Mouse (Mus musculus): ENCODE data around the gene Olfr910. TPM values are rescaled to one million over a fixed set of nuclear protein-coding genes. Genes with fewer than 3 reads are reported as not detected.

Gene Olfr910
- polyA plus RNA-seq (2015; fragmentation: Nextera tagmentation; extraction: Ambion mirVana), result not detected in 2 replicates

- H3K27me3 ChIP-seq, result no peaks in the 10 kb centered on the region
- WGBS, result 88% methylated on average over 2 of the region's 2 CpGs
- H3K4me1 ChIP-seq, result no peaks in the 10 kb centered on the region
- H3K4me2 ChIP-seq, result no peak within 1 kb of the TSS
- H3K9ac ChIP-seq, result no peak within 1 kb of the TSS
- H3K27ac ChIP-seq, result no peak within 1 kb of the TSS
- ATAC-seq (ENCODE audit: borderline replicate concordance, extremely low read depth, low FRiP score, low TSS enrichment), result no peak
- no peak within 1 kb of the TSS for H3K4me3 ChIP-seq
- no peaks in the 10 kb centered on the region for H3K9me3 ChIP-seq
- no peaks in the 10 kb centered on the region for H3K36me3 ChIP-seq
These were observed at the start of gene Olfr910 for GRCm38 (mm10) chr9:38537549-38537948. Gene Olfr910, plus strand, starts transcription at chr9:38537849.

GRCm38 (mm10) chr9:38495501-38495900, 42.1 kb upstream of the Olfr910 start, which contains the start of gene Olfr907:
Gene Olfr907, plus strand, starts transcription at chr9:38495801.
- 79% methylated on average over 2 of the region's 2 CpGs for WGBS
- Histone ChIP-seq H3K4me3 (no peak within 1 kb of the TSS), H3K4me2 (no peak within 1 kb of the TSS), H3K4me1 (no peaks in the 10 kb centered on the region), H3K36me3 (no peaks in the 10 kb centered on the region), H3K9me3 (no peaks in the 10 kb centered on the region), H3K27me3 (no peaks in the 10 kb centered on the region), H3K27ac (no peak within 1 kb of the TSS), H3K9ac (no peak within 1 kb of the TSS)
- no peak for ATAC-seq (ENCODE audit: borderline replicate concordance, extremely low read depth, low FRiP score, low TSS enrichment)

DNA sequence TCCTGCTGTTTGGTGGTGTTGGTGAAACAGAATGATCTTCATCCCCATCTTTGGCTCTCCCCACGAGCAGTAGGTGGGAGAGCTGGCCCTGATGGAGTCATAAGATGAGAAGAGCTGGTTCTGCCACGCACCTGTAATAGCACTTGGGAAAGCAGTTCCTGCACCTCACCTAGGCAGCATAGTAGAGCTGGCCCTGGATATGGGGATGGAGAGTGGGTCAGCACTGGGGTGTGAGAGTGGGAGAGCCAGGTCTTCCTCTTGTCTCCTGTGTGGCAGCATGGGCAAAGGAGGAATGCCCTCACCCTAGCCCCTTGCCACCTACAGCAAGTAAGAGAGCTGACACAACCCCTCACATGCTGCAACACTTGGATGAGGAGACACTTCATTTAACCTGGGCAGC, 25.3 kb upstream of the Olfr910 start:
- ATAC-seq (ENCODE audit: borderline replicate concordance, extremely low read depth, low FRiP score, low TSS enrichment), result no peak
- H3K4me3 ChIP-seq, result no peak overlapping the region

DNA sequence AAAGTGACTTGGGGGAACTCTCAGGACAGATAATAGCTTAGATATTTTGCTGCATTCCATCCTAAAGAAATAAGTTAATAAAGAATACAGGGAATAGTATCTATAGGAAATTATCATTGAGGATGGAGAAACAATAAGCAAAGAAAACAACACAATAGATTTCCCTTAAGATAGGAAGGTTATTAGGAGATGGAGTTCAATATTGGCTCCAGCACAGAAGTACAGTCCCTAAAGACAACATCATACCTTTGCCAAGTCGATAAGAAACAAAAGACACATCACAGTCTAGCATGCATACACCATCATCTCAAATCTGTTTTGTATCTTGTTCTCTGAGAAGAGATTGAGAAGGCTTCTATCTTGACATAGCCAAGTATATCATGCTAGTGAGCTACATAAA, 16.4 kb upstream of the Olfr910 start, which contains the start of gene Olfr911-ps1:
TSS of gene Olfr911-ps1 (plus strand) at position 301 of the 400 bp plus-strand sequence.
- no peak within 1 kb of the TSS for H3K27ac ChIP-seq
- no peak within 1 kb of the TSS for H3K9ac ChIP-seq
- WGBS, result 71% methylated on average over 1 of the region's 1 CpGs
- H3K4me2 ChIP-seq, result no peak within 1 kb of the TSS
- no peak for ATAC-seq (ENCODE audit: borderline replicate concordance, extremely low read depth, low FRiP score, low TSS enrichment)
- H3K36me3 ChIP-seq, result no peaks in the 10 kb centered on the region
- no peaks in the 10 kb centered on the region for H3K9me3 ChIP-seq
- no peak within 1 kb of the TSS for H3K4me3 ChIP-seq
- no peaks in the 10 kb centered on the region for H3K4me1 ChIP-seq
- no peaks in the 10 kb centered on the region for H3K27me3 ChIP-seq

More for the DNA sequence above, 25.3 kb upstream of the Olfr910 start:
- Histone ChIP-seq H3K4me2 (no peak overlapping the region), H3K4me1 (no peaks in the 10 kb centered on the region), H3K27ac (no peak overlapping the region), H3K27me3 (no peaks in the 10 kb centered on the region), H3K36me3 (no peaks in the 10 kb centered on the region), H3K9me3 (no peaks in the 10 kb centered on the region), H3K9ac (no peak overlapping the region)
- WGBS, result 40% methylated on average over 2 of the region's 2 CpGs

GRCm38 (mm10) chr9:38579878-38580277, 42.2 kb downstream of the Olfr910 start, which contains the start of gene Olfr912:
Gene Olfr912, plus strand, starts transcription at chr9:38580178.
- WGBS, result 65% methylated on average over 1 of the region's 1 CpGs
- Histone ChIP-seq H3K36me3 (no peaks in the 10 kb centered on the region), H3K9me3 (no peaks in the 10 kb centered on the region), H3K27me3 (no peaks in the 10 kb centered on the region), H3K4me2 (no peak within 1 kb of the TSS), H3K27ac (no peak within 1 kb of the TSS), H3K4me1 (no peaks in the 10 kb centered on the region), H3K9ac (no peak within 1 kb of the TSS), H3K4me3 (no peak within 1 kb of the TSS)
- no peak for ATAC-seq (ENCODE audit: borderline replicate concordance, extremely low read depth, low FRiP score, low TSS enrichment)

Other genes starting within 250 kb of the Olfr910 start
- gene Olfr896-ps1, start 246.7 kb upstream of the Olfr910 start, polyA plus RNA-seq (2015; fragmentation: Nextera tagmentation; extraction: Ambion mirVana), result not detected in 2 replicates
- gene Olfr25, start 208.8 kb upstream of the Olfr910 start, polyA plus RNA-seq (2015; fragmentation: Nextera tagmentation; extraction: Ambion mirVana), result not detected in 2 replicates
- not detected in 2 replicates for gene Olfr898, start 189.4 kb upstream of the Olfr910 start, polyA plus RNA-seq (2015; fragmentation: Nextera tagmentation; extraction: Ambion mirVana)
- gene Olfr250, start 171.0 kb upstream of the Olfr910 start, polyA plus RNA-seq (2015; fragmentation: Nextera tagmentation; extraction: Ambion mirVana), result not detected in 2 replicates
- gene Olfr251, start 160.8 kb upstream of the Olfr910 start, polyA plus RNA-seq (2015; fragmentation: Nextera tagmentation; extraction: Ambion mirVana), result not detected in 2 replicates
- not detected in 2 replicates for gene Olfr147, start 136.2 kb upstream of the Olfr910 start, polyA plus RNA-seq (2015; fragmentation: Nextera tagmentation; extraction: Ambion mirVana)
- not detected in 2 replicates for gene Olfr901, start 108.4 kb upstream of the Olfr910 start, polyA plus RNA-seq (2015; fragmentation: Nextera tagmentation; extraction: Ambion mirVana)
- not detected in 2 replicates for gene Olfr902, start 90.2 kb upstream of the Olfr910 start, polyA plus RNA-seq (2015; fragmentation: Nextera tagmentation; extraction: Ambion mirVana)
- not detected in 2 replicates for gene Olfr904, start 74.7 kb upstream of the Olfr910 start, polyA plus RNA-seq (2015; fragmentation: Nextera tagmentation; extraction: Ambion mirVana)
- not detected in 2 replicates for gene Olfr905, start 66.7 kb upstream of the Olfr910 start, polyA plus RNA-seq (2015; fragmentation: Nextera tagmentation; extraction: Ambion mirVana)
- not detected in 2 replicates for gene Olfr906, start 50.8 kb upstream of the Olfr910 start, polyA plus RNA-seq (2015; fragmentation: Nextera tagmentation; extraction: Ambion mirVana)
- not detected in 2 replicates for gene Olfr907, start 42.0 kb upstream of the Olfr910 start, polyA plus RNA-seq (2015; fragmentation: Nextera tagmentation; extraction: Ambion mirVana)
- gene Olfr911-ps1, start 16.3 kb upstream of the Olfr910 start, polyA plus RNA-seq (2015; fragmentation: Nextera tagmentation; extraction: Ambion mirVana), result not detected in 2 replicates
- gene Olfr912, start 42.3 kb downstream of the Olfr910 start, polyA plus RNA-seq (2015; fragmentation: Nextera tagmentation; extraction: Ambion mirVana), result not detected in 2 replicates
- not detected in 2 replicates for gene Olfr913, start 54.9 kb downstream of the Olfr910 start, polyA plus RNA-seq (2015; fragmentation: Nextera tagmentation; extraction: Ambion mirVana)
- not detected in 2 replicates for gene Olfr914, start 67.3 kb downstream of the Olfr910 start, polyA plus RNA-seq (2015; fragmentation: Nextera tagmentation; extraction: Ambion mirVana)
- gene Olfr916, start 122.0 kb downstream of the Olfr910 start, polyA plus RNA-seq (2015; fragmentation: Nextera tagmentation; extraction: Ambion mirVana), result not detected in 2 replicates
- not detected in 2 replicates for gene Olfr917, start 128.0 kb downstream of the Olfr910 start, polyA plus RNA-seq (2015; fragmentation: Nextera tagmentation; extraction: Ambion mirVana)
- not detected in 2 replicates for gene Olfr918, start 136.8 kb downstream of the Olfr910 start, polyA plus RNA-seq (2015; fragmentation: Nextera tagmentation; extraction: Ambion mirVana)
- not detected in 2 replicates for gene Olfr919, start 165.8 kb downstream of the Olfr910 start, polyA plus RNA-seq (2015; fragmentation: Nextera tagmentation; extraction: Ambion mirVana)
- gene Vwa5a, start 180.4 kb downstream of the Olfr910 start, polyA plus RNA-seq (2015; fragmentation: Nextera tagmentation; extraction: Ambion mirVana), result 16.3 and 20.7 TPM in 2 replicates
- 0.02 and 0.03 TPM in 2 replicates for gene Olfr920, start 214.4 kb downstream of the Olfr910 start, polyA plus RNA-seq (2015; fragmentation: Nextera tagmentation; extraction: Ambion mirVana)
- not detected in 2 replicates for gene Olfr921, start 235.2 kb downstream of the Olfr910 start, polyA plus RNA-seq (2015; fragmentation: Nextera tagmentation; extraction: Ambion mirVana)